Mouse (Mus musculus) hematopoietic multipotent progenitor cell, adult 10-12 weeks (in vitro differentiated cells): ENCODE results near the gene Prkaa2. TPM values are rescaled to one million over a fixed set of nuclear protein-coding genes. Genes with fewer than 3 reads are reported as not detected.

Experiments used
- polyA plus RNA-seq: library from polyadenylated mRNA; stranded (reverse); fragments of >175 nt; gene quantifications from 2 replicates; pipeline ENCODE4 v1.2.3, GENCODE M21; 2012; ENCODE audit warnings: low replicate concordance

Gene Prkaa2
- 0.02 TPM in 1 of 2 replicates, not detected in the other for polyA plus RNA-seq

DNA sequence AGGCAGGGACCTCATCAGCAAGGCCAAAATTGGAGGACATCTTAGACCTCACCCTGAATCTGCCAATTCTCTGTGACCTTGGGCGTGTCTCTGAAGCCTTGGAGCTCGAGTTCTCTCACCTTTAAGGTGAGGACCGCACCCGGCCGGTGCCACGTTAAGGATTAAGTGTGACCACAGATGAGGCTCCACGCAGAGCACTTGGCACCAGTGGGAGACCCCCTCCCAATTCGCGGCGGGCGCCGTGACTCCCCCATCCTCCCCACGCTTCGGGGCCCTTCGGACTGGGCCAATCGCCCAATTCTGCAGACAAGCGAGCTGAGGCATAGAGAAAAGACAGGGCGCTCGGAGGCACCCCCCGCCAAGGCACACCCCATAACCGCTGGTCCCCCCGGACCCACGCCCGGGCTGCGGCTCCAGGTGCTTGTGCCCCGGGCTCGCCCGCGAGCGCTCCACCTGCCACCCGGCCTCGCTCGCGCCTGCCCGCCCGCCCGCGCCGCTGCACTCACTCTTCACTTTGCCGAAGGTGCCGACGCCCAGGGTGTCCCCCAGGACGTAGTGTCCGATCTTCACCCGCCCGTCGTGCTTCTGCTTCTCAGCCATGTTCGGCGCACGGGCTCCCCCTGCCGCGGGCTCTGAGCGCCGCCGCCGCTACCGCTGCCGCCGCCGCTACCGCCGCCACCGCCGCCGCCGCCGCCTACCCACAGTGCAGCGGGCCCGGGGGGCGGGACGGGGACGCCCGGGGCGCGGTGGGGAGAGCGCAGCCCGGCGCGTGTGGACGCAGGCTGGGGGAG lies at the start of gene Prkaa2:
Gene Prkaa2, minus strand, starts transcription at position 692 of the 791 bp plus-strand sequence.

DNA sequence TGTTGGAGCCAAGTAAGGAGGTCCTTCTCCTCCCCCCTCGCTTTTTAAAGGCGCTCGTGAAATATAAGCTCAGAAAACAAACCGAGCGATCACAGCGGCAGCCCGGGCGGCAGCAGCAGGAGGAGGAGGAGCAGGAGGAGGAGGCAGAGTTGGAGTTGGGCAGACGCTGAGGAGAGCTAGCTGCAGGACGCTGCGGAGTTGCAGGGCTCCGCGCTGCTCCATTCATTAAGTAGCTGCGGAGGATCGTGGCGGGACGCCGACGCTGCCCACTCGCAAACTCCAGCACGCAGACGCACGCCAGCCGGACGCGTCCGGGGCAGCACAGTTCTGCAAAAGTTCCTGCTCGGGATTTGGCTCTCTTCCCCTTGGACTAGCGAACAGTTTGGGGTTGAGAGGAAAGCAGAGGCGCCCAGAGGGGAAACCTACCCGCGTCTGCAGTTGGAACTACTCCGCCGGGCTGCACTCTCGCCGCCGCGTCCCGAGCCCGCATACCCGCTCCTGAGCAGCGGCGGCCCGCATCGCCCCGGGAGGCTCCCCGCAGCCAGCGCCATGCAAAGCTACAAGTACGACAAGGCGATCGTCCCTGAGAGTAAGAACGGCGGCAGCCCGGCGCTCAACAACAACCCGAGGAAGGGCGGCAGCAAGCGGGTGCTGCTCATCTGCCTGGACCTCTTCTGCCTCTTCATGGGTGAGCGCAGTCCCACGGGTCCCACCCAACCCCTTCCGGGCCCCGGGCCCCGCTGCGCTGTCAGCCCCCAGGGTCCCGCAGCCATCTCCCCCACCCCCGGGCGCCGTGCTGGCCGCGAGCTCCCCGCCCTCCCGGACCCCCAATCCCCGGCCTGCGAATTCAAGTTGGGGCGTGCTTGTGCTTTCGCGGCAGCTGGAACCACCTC lies 47.8 kb upstream of the Prkaa2 start, which contains the start of gene Plpp3:
Gene Plpp3, plus strand, starts transcription at position 72 of the 893 bp plus-strand sequence.

Other genes starting within 250 kb of the Prkaa2 start
- 0.08 and 0.26 TPM in 2 replicates for gene C8a, start 233.5 kb downstream of the Prkaa2 start, polyA plus RNA-seq
- gene Fyb2, start 196.4 kb downstream of the Prkaa2 start, polyA plus RNA-seq, result 0.22 TPM in 1 of 2 replicates, not detected in the other
- 12.6 and 12.9 TPM in 2 replicates for gene Plpp3, start 47.5 kb upstream of the Prkaa2 start, polyA plus RNA-seq